Mouse (Mus musculus) midbrain, embryonic 11.5 days (tissue): Measurements from ENCODE around the gene Hmcn1. TPM values are rescaled to one million over a fixed set of nuclear protein-coding genes. Genes with fewer than 3 reads are reported as not detected.

Experiments used
- ATAC-seq: fragments of 200-750 bp; cut with Nextera tagmentation; 2 replicates; pipeline ENCODE4 v1.8.0; 2017; ENCODE audit warnings: moderate TSS enrichment, moderate library complexity; ENCODE audit not compliant: low FRiP score
- DNase-seq: peaks from one replicate; pipeline ENCODE4 v3.0.0; 2015; ENCODE audit warnings: low spot score; ENCODE audit errors: missing footprints
- H3K27ac ChIP-seq: fragments of 300-500 bp; sonication (generic); 2 replicates; pipeline ENCODE4 v1.5.1; 2014; ENCODE audit warnings: low read depth, low read length
- H3K27me3 ChIP-seq: fragments of 300-500 bp; sonication (generic); 2 replicates; pipeline ENCODE4 v1.6.1; 2014; ENCODE audit warnings: mild to moderate bottlenecking, low read length, moderate library complexity, mixed read lengths; ENCODE audit not compliant: control insufficient read depth, insufficient read depth
- H3K36me3 ChIP-seq: fragments of 300-500 bp; sonication (generic); 2 replicates; pipeline ENCODE4 v1.6.1; 2014; ENCODE audit warnings: mild to moderate bottlenecking, low read length, moderate library complexity, mixed read lengths; ENCODE audit not compliant: control insufficient read depth, insufficient read depth
- H3K4me1 ChIP-seq: fragments of 300-500 bp; sonication (generic); 2 replicates; pipeline ENCODE4 v1.6.1; 2014; ENCODE audit warnings: low read length; ENCODE audit not compliant: control insufficient read depth, insufficient read depth
- H3K4me2 ChIP-seq: fragments of 300-500 bp; sonication (generic); 2 replicates; pipeline ENCODE4 v1.6.1; 2014; ENCODE audit warnings: mild to moderate bottlenecking, moderate library complexity
- H3K4me3 ChIP-seq: fragments of 300-500 bp; sonication (generic); 2 replicates; pipeline ENCODE4 v1.5.1; 2014; ENCODE audit warnings: low read depth, low read length
- H3K9ac ChIP-seq: fragments of 300-500 bp; sonication (generic); 2 replicates; pipeline ENCODE4 v1.6.1; 2014; ENCODE audit warnings: low read length
- H3K9me3 ChIP-seq: fragments of 300-500 bp; sonication (generic); 2 replicates; pipeline ENCODE4 v1.6.1; 2016; ENCODE audit warnings: low read length; ENCODE audit not compliant: control insufficient read depth
- WGBS: fragments of 180-500 bp; shearing (Covaris S2); extraction: QIAGEN DNeasy Blood & Tissue Kit; methylation state at CpG from one replicate; pipeline ENCODE4 v1.1.7; 2014; 5-methylcytosine and 5-hydroxymethylcytosine counted together
- polyA plus RNA-seq: library from polyadenylated mRNA; unstranded; fragments of >200 nt; fragmentation: Nextera tagmentation; extraction: Ambion mirVana; gene quantifications from 2 replicates; pipeline ENCODE4 v1.2.1, GENCODE M21; 2014

The Hmcn1 gene
- polyA plus RNA-seq, result 6.0 and 7.8 TPM in 2 replicates

- ATAC-seq, result peak; percentile 96
- Histone ChIP-seq H3K4me2 (peak within 1 kb of the TSS; percentile 76), H3K9ac (peak within 1 kb of the TSS; percentile 64), H3K4me3 (peak within 1 kb of the TSS; percentile 47), H3K27ac (peak within 1 kb of the TSS; percentile 22; the same call in 1 of the 2 replicates), H3K27me3 (no peaks in the 10 kb centered on the region), H3K36me3 (no peaks in the 10 kb centered on the region), H3K9me3 (no peaks in the 10 kb centered on the region), H3K4me1 (peaks cover 9% of the 10 kb centered on the region; the same call in 1 of the 2 replicates)
- under 1% methylated on average over 36 of the region's 38 CpGs for WGBS
- peak; percentile 95 for DNase-seq
Observed at GRCm38 (mm10) chr1:150993162-150994064, at the start of gene Hmcn1. Gene Hmcn1, minus strand, starts transcription at chr1:150993435.

- no peak overlapping the region for H3K4me2 ChIP-seq
- no peaks in the 10 kb centered on the region for H3K27me3 ChIP-seq
- H3K9ac ChIP-seq, result no peak overlapping the region
- WGBS, result 54% methylated on average over 18 of the region's 18 CpGs
- no peak overlapping the region for H3K27ac ChIP-seq
- H3K36me3 ChIP-seq, result no peaks in the 10 kb centered on the region
- H3K9me3 ChIP-seq, result no peaks in the 10 kb centered on the region
- ATAC-seq, result peak; percentile 26; the same call in 1 of the 2 replicates
- no peak overlapping the region for H3K4me3 ChIP-seq
- DNase-seq, result no peak
- H3K4me1 ChIP-seq, result peaks cover 4% of the 10 kb centered on the region; the same call in 1 of the 2 replicates
Observed at GRCm38 (mm10) chr1:151040945-151041649, 47.9 kb upstream of the Hmcn1 start.

GRCm38 (mm10) chr1:151040290-151040689, 47.1 kb upstream of the Hmcn1 start:
- Histone ChIP-seq H3K36me3 (no peaks in the 10 kb centered on the region), H3K27ac (no peak overlapping the region), H3K4me2 (no peak overlapping the region), H3K4me1 (peaks cover 4% of the 10 kb centered on the region; the same call in 1 of the 2 replicates), H3K4me3 (no peak overlapping the region), H3K9ac (no peak overlapping the region), H3K9me3 (no peaks in the 10 kb centered on the region), H3K27me3 (no peaks in the 10 kb centered on the region)
- DNase-seq (no peak), ATAC-seq (no peak)
- 72% methylated on average over 7 of the region's 7 CpGs for WGBS

- Histone ChIP-seq H3K27ac (no peak overlapping the region), H3K27me3 (no peaks in the 10 kb centered on the region), H3K9me3 (no peaks in the 10 kb centered on the region), H3K9ac (no peak overlapping the region), H3K36me3 (no peaks in the 10 kb centered on the region), H3K4me2 (no peak overlapping the region), H3K4me1 (peaks cover 4% of the 10 kb centered on the region; the same call in 1 of the 2 replicates), H3K4me3 (no peak overlapping the region)
- WGBS, result 81% methylated on average over 4 of the region's 4 CpGs
- ATAC-seq (no peak), DNase-seq (no peak)
Observed at GRCm38 (mm10) chr1:151039189-151039588, 46.0 kb upstream of the Hmcn1 start.

- H3K4me3 ChIP-seq, result no peak overlapping the region
- peaks cover 4% of the 10 kb centered on the region; the same call in 1 of the 2 replicates for H3K4me1 ChIP-seq
- H3K27ac ChIP-seq, result no peak overlapping the region
- H3K9ac ChIP-seq, result no peak overlapping the region
- H3K36me3 ChIP-seq, result no peaks in the 10 kb centered on the region
- 26% methylated on average over 8 of the region's 8 CpGs for WGBS
- DNase-seq (no peak), ATAC-seq (peak; percentile 57)
- no peak overlapping the region for H3K4me2 ChIP-seq
- no peaks in the 10 kb centered on the region for H3K9me3 ChIP-seq
- no peaks in the 10 kb centered on the region for H3K27me3 ChIP-seq
Observed at GRCm38 (mm10) chr1:151038566-151038965, 45.3 kb upstream of the Hmcn1 start.

- 85% methylated on average over 15 of the region's 15 CpGs for WGBS
- no peak for ATAC-seq
- H3K27me3 ChIP-seq, result no peaks in the 10 kb centered on the region
Observed at GRCm38 (mm10) chr1:151036405-151036985, 43.3 kb upstream of the Hmcn1 start.

GRCm38 (mm10) chr1:151035766-151036165, 42.5 kb upstream of the Hmcn1 start:
- Histone ChIP-seq H3K4me2 (no peak overlapping the region), H3K9me3 (no peaks in the 10 kb centered on the region), H3K36me3 (no peaks in the 10 kb centered on the region), H3K4me1 (peaks cover 4% of the 10 kb centered on the region; the same call in 1 of the 2 replicates), H3K4me3 (no peak overlapping the region), H3K27me3 (no peaks in the 10 kb centered on the region), H3K9ac (no peak overlapping the region), H3K27ac (no peak overlapping the region)
- 74% methylated on average over 3 of the region's 3 CpGs for WGBS
- DNase-seq, result no peak
- no peak for ATAC-seq

More at GRCm38 (mm10) chr1:151036405-151036985, 43.3 kb upstream of the Hmcn1 start:
- Histone ChIP-seq H3K4me3 (no peak overlapping the region), H3K9me3 (no peaks in the 10 kb centered on the region), H3K36me3 (no peaks in the 10 kb centered on the region), H3K27ac (no peak overlapping the region), H3K4me2 (no peak overlapping the region), H3K9ac (no peak overlapping the region), H3K4me1 (peaks cover 4% of the 10 kb centered on the region; the same call in 1 of the 2 replicates)
- no peak for DNase-seq

GRCm38 (mm10) chr1:151034993-151035592, 41.9 kb upstream of the Hmcn1 start:
- H3K9me3 ChIP-seq, result no peaks in the 10 kb centered on the region
- peak; percentile 98 for DNase-seq
- no peak overlapping the region for H3K9ac ChIP-seq
- H3K27me3 ChIP-seq, result no peaks in the 10 kb centered on the region
- peak; percentile 54; the same call in 1 of the 2 replicates for ATAC-seq
- no peak overlapping the region for H3K27ac ChIP-seq
- no peaks in the 10 kb centered on the region for H3K36me3 ChIP-seq
- peaks cover 4% of the 10 kb centered on the region; the same call in 1 of the 2 replicates for H3K4me1 ChIP-seq
- H3K4me3 ChIP-seq, result no peak overlapping the region
- H3K4me2 ChIP-seq, result no peak overlapping the region
- WGBS, result 3% methylated on average over 5 of the region's 5 CpGs
